Mouse (Mus musculus): ENCODE results near the gene Avpr2.

The Avpr2 gene

GRCm38 (mm10) chrX:73891551-73892152, at the start of gene Avpr2:
Gene Avpr2, plus strand, starts transcription at chrX:73892102.
- in situ Hi-C loops (cut with MboI; ENCODE audit: unreplicated experiment in 2 of 2), result loop anchor here in 1 of 2 experiments (5.0 to 10.0 kb wide), 2 partner anchors 53 to 94 kb away; no protein-coding TSS in a partner anchor

- in situ Hi-C loops (cut with MboI; ENCODE audit: unreplicated experiment in 2 of 2), result no loop called here
Observed at GRCm38 (mm10) chrX:73854326-73855086, 37.4 kb upstream of the Avpr2 start.

GRCm38 (mm10) chrX:73855087-73855408, 36.9 kb upstream of the Avpr2 start:
- in situ Hi-C loops (cut with MboI; ENCODE audit: unreplicated experiment in 2 of 2), result no loop called here

- in situ Hi-C loops (cut with MboI; ENCODE audit: unreplicated experiment in 2 of 2), result no loop called here
Observed at GRCm38 (mm10) chrX:73864692-73865091, 27.2 kb upstream of the Avpr2 start.

- in situ Hi-C loops (cut with MboI; ENCODE audit: unreplicated experiment in 2 of 2), result no loop called here
Observed at GRCm38 (mm10) chrX:73867256-73867655, 24.6 kb upstream of the Avpr2 start.

GRCm38 (mm10) chrX:73867852-73868251, 24.1 kb upstream of the Avpr2 start:
- in situ Hi-C loops (cut with MboI; ENCODE audit: unreplicated experiment in 2 of 2), result no loop called here

- in situ Hi-C loops (cut with MboI; ENCODE audit: unreplicated experiment in 2 of 2), result no loop called here
Observed at GRCm38 (mm10) chrX:73869334-73869733, 22.6 kb upstream of the Avpr2 start.

GRCm38 (mm10) chrX:73871474-73871873, 20.4 kb upstream of the Avpr2 start:
- in situ Hi-C loops (cut with MboI; ENCODE audit: unreplicated experiment in 2 of 2), result no loop called here

- in situ Hi-C loops (cut with MboI; ENCODE audit: unreplicated experiment in 2 of 2), result no loop called here
Observed at GRCm38 (mm10) chrX:73871956-73872355, 19.9 kb upstream of the Avpr2 start.

GRCm38 (mm10) chrX:73875881-73876280, 16.0 kb upstream of the Avpr2 start:
- in situ Hi-C loops (cut with MboI; ENCODE audit: unreplicated experiment in 2 of 2), result no loop called here

GRCm38 (mm10) chrX:73877014-73877413, 14.9 kb upstream of the Avpr2 start:
- in situ Hi-C loops (cut with MboI; ENCODE audit: unreplicated experiment in 2 of 2), result no loop called here

- in situ Hi-C loops (cut with MboI; ENCODE audit: unreplicated experiment in 2 of 2), result no loop called here
Observed at GRCm38 (mm10) chrX:73880194-73881035, 11.5 kb upstream of the Avpr2 start.

GRCm38 (mm10) chrX:73881036-73881427, 10.9 kb upstream of the Avpr2 start:
- in situ Hi-C loops (cut with MboI; ENCODE audit: unreplicated experiment in 2 of 2), result no loop called here

- in situ Hi-C loops (cut with MboI; ENCODE audit: unreplicated experiment in 2 of 2), result no loop called here
Observed at GRCm38 (mm10) chrX:73881463-73881862, 10.4 kb upstream of the Avpr2 start.

GRCm38 (mm10) chrX:73892833-73893232, 931 bp downstream of the Avpr2 start:
- in situ Hi-C loops (cut with MboI; ENCODE audit: unreplicated experiment in 2 of 2), result loop anchor here in 1 of 2 experiments (5.0 to 10.0 kb wide), 2 partner anchors 52 to 96 kb away; no protein-coding TSS in a partner anchor

GRCm38 (mm10) chrX:73895719-73896118, 3.8 kb downstream of the Avpr2 start, which contains the start of gene L1cam:
Gene L1cam, minus strand, starts transcription at chrX:73896105.
- in situ Hi-C loops (cut with MboI; ENCODE audit: unreplicated experiment in 2 of 2), result loop anchor here (5.0 to 10.0 kb wide), 2 partner anchors 49 to 52 kb away; no protein-coding TSS in a partner anchor

GRCm38 (mm10) chrX:73897959-73898358, 6.1 kb downstream of the Avpr2 start:
- in situ Hi-C loops (cut with MboI; ENCODE audit: unreplicated experiment in 2 of 2), result loop anchor here (5.0 to 10.0 kb wide), 2 partner anchors 47 to 49 kb away; no protein-coding TSS in a partner anchor

GRCm38 (mm10) chrX:73910049-73910448, 18.1 kb downstream of the Avpr2 start:
- in situ Hi-C loops (cut with MboI; ENCODE audit: unreplicated experiment in 2 of 2), result loop anchor here in 1 of 2 experiments (10.0 kb wide), 1 partner anchor 195 kb away; the partner anchor contains the start of genes Abcd1 and Bcap31

GRCm38 (mm10) chrX:73910451-73910850, 18.5 kb downstream of the Avpr2 start:
- in situ Hi-C loops (cut with MboI; ENCODE audit: unreplicated experiment in 2 of 2), result loop anchor here in 1 of 2 experiments (10.0 kb wide), 1 partner anchor 196 kb away; the partner anchor contains the start of genes Abcd1 and Bcap31

GRCm38 (mm10) chrX:73911156-73911555, 19.3 kb downstream of the Avpr2 start:
- in situ Hi-C loops (cut with MboI; ENCODE audit: unreplicated experiment in 2 of 2), result loop anchor here in 1 of 2 experiments (10.0 kb wide), 1 partner anchor 196 kb away; the partner anchor contains the start of genes Abcd1 and Bcap31

All from v-Abl transformed pro-B cells (cell line).